Mouse (Mus musculus) large intestine, adult 2 months (tissue): ENCODE measurements around the gene Fbxw10. TPM values are rescaled to one million over a fixed set of nuclear protein-coding genes. Genes with fewer than 3 reads are reported as not detected.

Experiments used
- DNase-seq: peaks from one replicate; pipeline ENCODE4 v3.0.0-alpha.2; 2012; ENCODE audit warnings: low read depth, low spot score
- WGBS: fragments of 180-500 bp; shearing (Covaris S2); methylation state at CpG from one replicate; pipeline ENCODE4 v1.1.7; 2018; 5-methylcytosine and 5-hydroxymethylcytosine counted together
- polyA plus RNA-seq: library from polyadenylated mRNA; depleted of rRNA; stranded (reverse); fragments of >200 nt; gene quantifications from 2 replicates; pipeline ENCODE4 v1.2.3, GENCODE M21; 2012; rRNA removed

Gene Fbxw10
- 0.25 and 0.26 TPM in 2 replicates for polyA plus RNA-seq

GRCm38 (mm10) chr11:62846961-62847654 is at the start of gene Fbxw10:
Fbxw10 (plus strand) TSS chr11:62847069.
- WGBS = 43% methylated on average over 12 of the region's 12 CpGs
- DNase-seq = no peak

- no peak for DNase-seq
- WGBS = 32% methylated on average over 13 of the region's 13 CpGs
These were observed 42.8 kb upstream of the Fbxw10 start for GRCm38 (mm10) chr11:62804119-62804518.

- WGBS = 88% methylated on average over 2 of the region's 2 CpGs
- DNase-seq = no peak
These were observed 38.9 kb upstream of the Fbxw10 start for GRCm38 (mm10) chr11:62807965-62808364.

DNA sequence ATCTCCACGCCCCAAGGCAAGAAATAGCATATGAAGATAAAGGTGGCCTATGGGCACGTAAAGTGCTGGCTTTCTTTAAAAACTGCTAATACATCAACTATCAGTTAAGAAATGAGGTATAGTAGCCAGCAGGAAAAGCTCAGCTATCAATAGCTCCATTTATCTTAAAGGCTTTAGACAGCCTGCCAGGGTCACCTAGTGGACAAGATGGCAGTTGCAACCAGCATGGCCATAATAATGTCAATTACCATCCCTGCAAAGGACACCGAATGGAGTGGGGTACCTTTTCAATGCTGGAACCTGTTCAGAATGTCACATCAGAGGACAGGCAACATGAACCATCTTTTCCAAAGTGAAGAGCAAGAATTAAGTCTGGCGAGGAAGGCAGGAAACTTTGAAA is 37.7 kb upstream of the Fbxw10 start:
- DNase-seq = no peak
- WGBS = 60% methylated on average over 4 of the region's 4 CpGs

- no peak for DNase-seq
- WGBS = 85% methylated on average over 6 of the region's 6 CpGs
These were observed 34.6 kb upstream of the Fbxw10 start for GRCm38 (mm10) chr11:62812268-62812667.

DNA sequence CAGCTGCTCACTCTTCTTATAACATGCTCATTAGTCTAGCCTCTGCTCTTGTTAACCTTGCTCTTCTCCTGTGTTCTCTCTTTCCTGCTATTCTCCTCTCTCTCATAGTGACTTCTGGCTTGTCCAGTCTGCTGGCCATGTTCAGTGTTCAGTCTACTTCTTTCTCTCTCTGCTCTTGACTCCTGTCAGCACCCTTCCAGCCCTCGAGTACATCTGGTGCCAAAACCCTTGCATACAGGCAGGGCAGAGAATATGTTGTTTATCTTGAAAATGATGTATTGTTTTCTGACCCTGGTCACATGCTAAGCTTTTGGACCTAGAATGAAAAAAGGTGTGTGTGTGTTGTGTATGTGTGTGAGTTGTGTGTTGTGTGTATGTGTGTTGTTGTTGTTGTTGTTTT is 33.4 kb upstream of the Fbxw10 start:
- DNase-seq = no peak
- WGBS = 18% methylated on average over 1 of the region's 1 CpGs

- WGBS = 41% methylated on average over 6 of the region's 6 CpGs
- no peak for DNase-seq
These were observed 32.8 kb upstream of the Fbxw10 start for GRCm38 (mm10) chr11:62813970-62814624.

DNA sequence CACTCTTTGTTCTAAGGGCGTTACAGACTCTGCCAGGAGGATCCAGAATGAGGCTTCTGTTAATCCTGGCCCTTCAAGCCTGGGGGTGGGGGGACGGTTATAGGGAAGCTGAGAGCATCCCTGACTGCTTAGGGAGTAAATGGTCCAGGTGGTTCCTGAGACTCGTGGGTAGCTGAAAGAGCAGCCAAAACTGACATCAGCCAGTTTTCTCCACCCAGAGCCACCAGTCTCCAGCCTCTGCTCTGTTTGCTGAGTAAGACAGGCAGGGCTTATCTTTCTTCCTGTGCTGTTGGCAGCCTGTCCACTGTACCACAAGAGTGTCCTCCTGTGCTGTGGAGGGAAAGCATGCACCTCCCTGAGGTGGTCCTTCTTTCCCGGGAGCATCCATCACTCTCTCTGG is 32.2 kb upstream of the Fbxw10 start:
- no peak for DNase-seq
- WGBS = 46% methylated on average over 4 of the region's 4 CpGs

- WGBS = 89% methylated on average over 1 of the region's 1 CpGs
These were observed 31.4 kb upstream of the Fbxw10 start for GRCm38 (mm10) chr11:62815438-62815837.

GRCm38 (mm10) chr11:62816591-62816990 is 30.3 kb upstream of the Fbxw10 start:
- DNase-seq = no peak
- 15% methylated on average over 6 of the region's 6 CpGs for WGBS

More at GRCm38 (mm10) chr11:62815438-62815837, 31.4 kb upstream of the Fbxw10 start:
- no peak for DNase-seq

DNA sequence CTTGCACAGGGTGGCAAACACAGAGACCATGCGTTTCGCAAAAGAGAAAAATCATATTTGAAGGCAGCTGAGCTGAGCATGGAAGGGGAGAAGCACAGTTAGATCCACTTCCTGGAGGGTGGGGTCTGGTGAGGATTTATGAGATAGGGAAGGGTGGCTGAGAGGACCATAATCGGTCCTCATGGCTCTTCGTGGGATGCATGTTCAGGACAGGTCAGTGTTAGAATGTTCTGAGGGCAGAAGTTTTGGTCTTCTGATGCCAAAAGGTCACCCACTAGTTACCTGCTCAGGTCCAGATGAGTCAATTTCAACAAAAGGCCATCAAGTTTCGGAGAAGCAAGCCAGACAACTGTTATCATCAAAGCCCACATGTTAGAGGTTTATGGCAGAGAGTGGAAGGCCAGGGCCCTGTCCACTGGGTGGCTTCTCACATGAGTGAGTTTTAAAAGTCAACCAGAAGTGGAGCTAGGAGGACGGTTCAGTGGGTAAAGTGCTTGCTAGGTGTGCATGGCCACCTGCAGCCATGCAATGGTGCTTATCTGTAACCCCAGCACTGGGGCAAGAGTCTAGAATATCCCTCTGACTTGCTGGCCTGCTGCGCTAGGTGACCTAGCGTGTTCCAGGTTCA is 27.7 kb upstream of the Fbxw10 start:
- 59% methylated on average over 8 of the region's 8 CpGs for WGBS

DNA sequence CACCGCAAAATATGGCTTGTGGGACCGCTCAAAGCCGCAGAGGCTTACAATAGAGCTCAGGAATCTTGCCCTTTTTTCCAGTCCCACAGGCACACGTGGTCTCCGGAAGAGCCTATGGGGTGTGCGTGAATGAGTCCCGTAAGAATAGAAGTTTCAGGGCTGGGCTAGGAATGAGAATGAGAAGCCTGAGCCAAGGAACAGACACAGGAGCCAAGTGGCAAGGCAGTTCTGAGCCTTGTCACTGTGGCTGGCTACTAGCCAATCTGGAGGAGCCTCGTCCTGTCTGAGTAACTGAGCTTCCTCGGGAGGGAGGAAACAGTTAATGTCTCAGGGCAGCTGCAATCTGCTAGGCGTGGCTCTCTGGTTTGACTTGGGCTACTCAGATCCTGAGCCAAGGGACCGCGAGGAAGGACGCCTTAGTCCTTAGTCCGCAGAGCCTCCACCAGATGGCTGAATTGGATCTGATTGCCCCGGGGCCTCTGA is 26.8 kb upstream of the Fbxw10 start, which contains the start of gene Trim16:
Gene Trim16, plus strand, starts transcription at position 173 of the 483 bp plus-strand sequence.
- WGBS = 1% methylated on average over 15 of the region's 15 CpGs
- peak; percentile 91 for DNase-seq

More for the DNA sequence above, 27.7 kb upstream of the Fbxw10 start:
- DNase-seq = no peak

- peak; percentile 43 for DNase-seq
- 2% methylated on average over 16 of the region's 16 CpGs for WGBS
These were observed 26.0 kb upstream of the Fbxw10 start for GRCm38 (mm10) chr11:62820661-62821437.

DNA sequence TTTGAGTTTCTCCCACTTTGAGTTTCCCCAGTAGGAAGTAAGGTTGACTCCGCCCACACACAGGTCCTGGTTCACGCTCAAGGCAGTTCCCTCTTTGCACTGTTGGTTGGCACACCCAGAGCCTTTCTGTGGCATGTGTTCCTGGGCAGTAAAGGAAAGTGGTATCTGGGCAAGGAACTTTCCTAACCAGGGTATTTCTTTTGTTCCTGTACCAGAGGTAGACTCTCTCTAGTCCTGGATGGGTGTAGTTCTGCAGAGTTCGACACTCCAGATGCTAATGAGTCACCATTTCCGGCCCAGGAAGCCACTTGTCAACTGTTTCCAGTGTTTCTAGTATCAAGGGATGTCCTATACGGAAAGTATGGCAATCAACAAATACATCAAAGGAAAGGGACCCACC is 25.0 kb upstream of the Fbxw10 start:
- no peak for DNase-seq
- 9% methylated on average over 5 of the region's 5 CpGs for WGBS

- 20% methylated on average over 7 of the region's 7 CpGs for WGBS
- DNase-seq = peak; percentile 67
These were observed 22.7 kb upstream of the Fbxw10 start for GRCm38 (mm10) chr11:62824211-62824610.

- 28% methylated on average over 9 of the region's 9 CpGs for WGBS
- DNase-seq = peak; percentile 55
These were observed 21.4 kb upstream of the Fbxw10 start for GRCm38 (mm10) chr11:62825222-62826105.

DNA sequence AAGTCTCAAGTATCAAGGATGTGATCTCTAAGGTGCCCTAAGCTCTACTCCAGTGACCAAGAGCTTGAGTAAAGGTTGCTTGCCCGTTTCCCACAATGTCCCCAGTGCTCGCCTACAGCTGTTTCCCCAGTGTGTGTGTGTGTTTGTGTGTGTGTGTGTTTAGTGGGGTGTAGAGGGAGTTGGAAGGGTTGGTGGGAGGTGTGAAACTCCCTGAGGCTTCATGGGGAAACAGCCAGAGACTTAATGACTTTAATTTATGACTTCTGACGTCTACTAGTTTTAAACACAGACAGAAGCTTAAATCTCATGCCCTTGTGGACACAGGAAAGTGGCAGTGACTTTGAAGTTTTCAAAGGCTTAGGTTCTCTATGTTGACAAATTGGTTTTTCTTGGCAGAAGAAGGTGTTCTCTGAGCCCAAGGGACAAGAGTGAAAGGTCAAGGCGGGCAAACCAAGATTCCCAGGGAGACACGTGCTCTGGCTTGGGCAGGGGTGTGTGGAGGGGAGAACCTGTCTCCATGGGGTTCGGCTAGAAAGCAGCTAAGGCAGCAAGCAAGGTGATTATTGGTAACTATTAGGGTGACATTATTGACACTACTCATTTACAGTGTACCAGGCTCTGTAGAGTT is 20.6 kb upstream of the Fbxw10 start:
- WGBS = 27% methylated on average over 6 of the region's 6 CpGs
- no peak for DNase-seq

GRCm38 (mm10) chr11:62827135-62827534 is 19.7 kb upstream of the Fbxw10 start:
- 41% methylated on average over 4 of the region's 4 CpGs for WGBS

More at GRCm38 (mm10) chr11:62827135-62827534, 19.7 kb upstream of the Fbxw10 start:
- peak; percentile 63 for DNase-seq
